Mouse (Mus musculus): ENCODE data around the gene Slc37a3.
"Not testable (repeated sequence)": the region's sequence is repeated elsewhere in the genome, so short reads cannot be mapped to it uniquely, and the experiment has no call there.

The Slc37a3 gene

GRCm38 (mm10) chr6:39379224-39379623, 1.7 kb upstream of the Slc37a3 start:
- peak; percentile 56 to 65 for DNase-seq (ENCODE audit: low spot score in 2 of 2)

GRCm38 (mm10) chr6:39378161-39378835, 823 bp upstream of the Slc37a3 start:
- not testable (repeated sequence) for DNase-seq (ENCODE audit: low spot score in 2 of 2)

- DNase-seq (ENCODE audit: low spot score in 2 of 2): no peak
Measured at GRCm38 (mm10) chr6:39376775-39377174, 700 bp downstream of the Slc37a3 start.

GRCm38 (mm10) chr6:39373301-39373955, 4.0 kb downstream of the Slc37a3 start:
- no peak for DNase-seq (ENCODE audit: low spot score in 2 of 2)

GRCm38 (mm10) chr6:39372727-39373126, 4.7 kb downstream of the Slc37a3 start:
- peak; percentile 62 to 65 for DNase-seq (ENCODE audit: low spot score in 2 of 2)

GRCm38 (mm10) chr6:39372042-39372441, 5.4 kb downstream of the Slc37a3 start:
- DNase-seq (ENCODE audit: low spot score in 2 of 2): no peak

- DNase-seq (ENCODE audit: low spot score in 2 of 2): no peak
Measured at GRCm38 (mm10) chr6:39369631-39370030, 7.8 kb downstream of the Slc37a3 start.

GRCm38 (mm10) chr6:39362684-39363083, 14.8 kb downstream of the Slc37a3 start:
- DNase-seq (ENCODE audit: low spot score in 2 of 2): no peak

- DNase-seq (ENCODE audit: low spot score in 2 of 2): not testable (repeated sequence)
Measured at GRCm38 (mm10) chr6:39359207-39359606, 18.3 kb downstream of the Slc37a3 start.

GRCm38 (mm10) chr6:39348946-39349345, 28.5 kb downstream of the Slc37a3 start:
- DNase-seq (ENCODE audit: low spot score in 2 of 2): no peak

- no peak for DNase-seq (ENCODE audit: low spot score in 2 of 2)
Measured at GRCm38 (mm10) chr6:39347880-39348814, 29.3 kb downstream of the Slc37a3 start.

- DNase-seq (ENCODE audit: low spot score in 2 of 2): no peak
Measured at GRCm38 (mm10) chr6:39346991-39347501, 30.4 kb downstream of the Slc37a3 start.

GRCm38 (mm10) chr6:39345430-39345829, 32.0 kb downstream of the Slc37a3 start:
- no peak for DNase-seq (ENCODE audit: low spot score in 2 of 2)

GRCm38 (mm10) chr6:39344020-39344419, 33.5 kb downstream of the Slc37a3 start:
- DNase-seq (ENCODE audit: low spot score in 2 of 2): peak; percentile 72 to 78

- DNase-seq (ENCODE audit: low spot score in 2 of 2): no peak
Measured at GRCm38 (mm10) chr6:39341798-39342197, 35.7 kb downstream of the Slc37a3 start.

- DNase-seq (ENCODE audit: low spot score in 2 of 2): no peak
Measured at GRCm38 (mm10) chr6:39338359-39338758, 39.1 kb downstream of the Slc37a3 start.

- no peak for DNase-seq (ENCODE audit: low spot score in 2 of 2)
Measured at GRCm38 (mm10) chr6:39334873-39335272, 42.6 kb downstream of the Slc37a3 start.

- DNase-seq (ENCODE audit: low spot score in 2 of 2): peak; percentile 59 to 68
Measured at GRCm38 (mm10) chr6:39334224-39334623, 43.3 kb downstream of the Slc37a3 start.

GRCm38 (mm10) chr6:39331998-39332700, 45.3 kb downstream of the Slc37a3 start:
- DNase-seq (ENCODE audit: low spot score in 2 of 2): peak; percentile 63 to 67

GRCm38 (mm10) chr6:39330981-39331380, 46.5 kb downstream of the Slc37a3 start:
- no peak for DNase-seq (ENCODE audit: low spot score in 2 of 2)

GRCm38 (mm10) chr6:39320286-39320685, 57.2 kb downstream of the Slc37a3 start:
- DNase-seq (ENCODE audit: low spot score in 2 of 2): no peak
